ENCODE assay signal across 14 mouse cellular contexts in the genomic region with DNA sequence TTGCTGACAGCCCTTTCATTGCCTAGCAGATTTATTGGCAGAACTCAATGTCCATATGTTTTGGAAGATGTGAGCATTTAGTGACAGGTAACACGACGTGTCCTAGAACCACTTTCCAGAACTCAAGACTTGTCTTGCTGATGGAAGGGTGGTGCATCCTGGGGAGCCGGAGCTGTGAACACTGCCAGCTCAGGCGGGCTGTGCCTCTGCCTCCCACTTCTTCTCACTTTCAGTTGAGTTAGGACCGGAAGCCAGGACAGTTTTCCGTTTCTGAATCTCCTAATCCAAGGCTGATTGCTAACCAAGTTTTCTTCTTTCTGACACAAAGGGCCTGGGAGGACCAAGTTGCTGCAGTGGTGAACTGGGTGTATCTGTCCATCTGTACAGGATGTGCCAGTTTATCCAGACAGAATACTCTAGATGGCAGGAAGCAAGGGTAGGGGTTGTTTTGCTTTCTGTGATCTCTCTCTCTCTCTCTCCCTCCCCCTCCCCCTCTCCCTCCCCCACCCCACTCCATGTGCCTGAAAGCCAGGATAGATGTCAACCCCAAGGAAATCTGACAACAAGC.
DNase-seq lines count a peak whose midpoint lies in the region; ATAC-seq and TF ChIP-seq lines count a peak whose summit lies in the region.
"Had no signal": no experiment of that assay in that cellular context is flagged by ENCODE, and none has a peak within 500 bp of the region (broad histone marks: within the 10 kb centered on the region; RNA-seq: fewer than 3 reads in every experiment).

No protein-coding gene starts in this region.

- H3K36me3 ChIP-seq in embryonic facial prominence, embryonic 10.5 days (replicated peaks), result no peaks in the 10 kb centered on the region
- no peaks in the 10 kb centered on the region for H3K36me3 ChIP-seq in limb, embryonic 10.5 days
- H3K36me3 ChIP-seq: forebrain, embryonic 15.5 days; G1E; limb, embryonic 12.5 days had no signal

- no peak overlapping the region for H3K4me3 ChIP-seq in lung, adult 2 months (replicated peaks; ENCODE audit: extremely low read depth, low read depth, low read length)
- H3K4me3 ChIP-seq in embryonic facial prominence, embryonic 10.5 days, result no peak overlapping the region
- no peak overlapping the region for H3K4me3 ChIP-seq in limb, embryonic 10.5 days
- H3K4me3 ChIP-seq: forebrain, embryonic 15.5 days; limb, embryonic 12.5 days; megakaryocyte, embryonic 14.5 days had no signal

- no peak for TF ChIP-seq CTCF in lung, adult 2 months (IDR thresholded peaks at IDR 0.05; ENCODE audit: insufficient read depth, low read length)

- WGBS in lung, adult 2 months, result 44% methylated on average over 6 of the region's 6 CpGs
- WGBS in embryonic facial prominence, embryonic 10.5 days, result 75% methylated on average over 6 of the region's 6 CpGs
- 72% methylated on average over 6 of the region's 6 CpGs for WGBS in limb, embryonic 10.5 days

- H3K27ac ChIP-seq in embryonic facial prominence, embryonic 10.5 days (replicated peaks), result 0 out of 2 replicates have a peak overlapping the region, but pooled peaks have one; percentile 27
- no peak overlapping the region for H3K27ac ChIP-seq in limb, embryonic 10.5 days
- H3K27ac ChIP-seq: forebrain, embryonic 15.5 days; limb, embryonic 12.5 days; liver, embryonic 14.5 days had no signal

- ATAC-seq in frontal cortex, adult (ENCODE audit: low TSS enrichment), result peak; percentile 59; the same call in 1 of the 2 replicates
- ATAC-seq in erythroblast, adult 5-6 weeks (replicated peaks; ENCODE audit: low FRiP score, poor library complexity, severe bottlenecking), result no peak
- ATAC-seq: forebrain, embryonic 15.5 days; hindbrain, embryonic 16.5 days had no signal

- peaks cover 7% of the 10 kb centered on the region; the same call in 1 of the 2 replicates for H3K4me1 ChIP-seq in lung, adult 2 months (ENCODE audit: control insufficient read depth, insufficient read depth, low read length)
- H3K4me1 ChIP-seq in embryonic facial prominence, embryonic 10.5 days, result peaks cover 20% of the 10 kb centered on the region
- H3K4me1 ChIP-seq in limb, embryonic 10.5 days, result peaks cover 24% of the 10 kb centered on the region

- DNase-seq in frontal cortex, postnatal 25 days (ENCODE audit: low spot score in 2 of 2), result no peak
- peak; percentile 11 for DNase-seq in lung, adult 2 months
- DNase-seq in lung, postnatal 4 days, result no peak
- no peak for DNase-seq in embryonic facial prominence, embryonic 10.5 days (ENCODE audit: low spot score)
- peak; percentile 43 for DNase-seq in lung, postnatal 25 days (ENCODE audit: low spot score)
- DNase-seq in limb, embryonic 10.5 days (ENCODE audit: low spot score), result no peak

- no peak for TF ChIP-seq POLR2A in lung, adult 2 months (IDR thresholded peaks at IDR 0.05; ENCODE audit: borderline replicate concordance, extremely low read depth, low read depth, low read length)

- H3K27me3 ChIP-seq in embryonic facial prominence, embryonic 10.5 days (replicated peaks; ENCODE audit: low read depth, poor library complexity, severe bottlenecking), result no peaks in the 10 kb centered on the region
- no peaks in the 10 kb centered on the region for H3K27me3 ChIP-seq in limb, embryonic 10.5 days (ENCODE audit: low read depth, poor library complexity, severe bottlenecking)
- H3K27me3 ChIP-seq: forebrain, embryonic 15.5 days had no signal

- H3K9me3 ChIP-seq in embryonic facial prominence, embryonic 10.5 days, result no peaks in the 10 kb centered on the region
- no peaks in the 10 kb centered on the region for H3K9me3 ChIP-seq in limb, embryonic 10.5 days (replicated peaks)
- H3K9me3 ChIP-seq: forebrain, embryonic 15.5 days; limb, embryonic 12.5 days; megakaryocyte, embryonic 14.5 days had no signal

Comparison
In these comparisons a context has a peak if more than half of its experiments do, and no peak if none do; other contexts are left out.
1. DNase-seq: peak in lung, adult 2 months (single experiment) and lung, postnatal 25 days (single experiment); none in frontal cortex, postnatal 25 days (0 of 2), lung, postnatal 4 days (0 of 2), embryonic facial prominence, embryonic 10.5 days (single experiment) and limb, embryonic 10.5 days (single experiment).